Mouse (Mus musculus): ENCODE measurements around the gene Dnajc19.

Dnajc19 gene

DNA sequence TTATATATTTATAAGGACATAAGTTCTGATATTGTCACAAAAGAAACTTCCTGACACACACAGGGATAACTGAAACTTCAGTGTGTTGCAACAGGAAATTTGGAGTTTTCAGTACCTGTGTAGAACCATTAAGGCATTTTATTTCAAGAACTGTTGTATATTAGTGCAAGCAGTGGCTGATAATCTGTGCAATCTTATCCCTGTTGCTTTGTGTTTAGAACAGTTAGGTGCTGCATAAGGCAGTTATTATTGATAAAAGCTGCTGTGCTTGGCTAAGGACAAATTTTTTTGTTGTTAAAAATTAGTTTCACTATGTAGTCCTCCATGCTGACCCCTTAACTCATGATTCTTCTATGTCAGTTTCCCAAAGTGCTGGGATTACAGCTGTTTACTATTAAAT, 52.2 kb downstream of the Dnajc19 start:
- DNase-seq: no peak

- DNase-seq: no peak
Observed at GRCm38 (mm10) chr3:34021259-34021828, 59.8 kb downstream of the Dnajc19 start.

GRCm38 (mm10) chr3:34020382-34021258, 60.5 kb downstream of the Dnajc19 start:
- no peak for DNase-seq

DNA sequence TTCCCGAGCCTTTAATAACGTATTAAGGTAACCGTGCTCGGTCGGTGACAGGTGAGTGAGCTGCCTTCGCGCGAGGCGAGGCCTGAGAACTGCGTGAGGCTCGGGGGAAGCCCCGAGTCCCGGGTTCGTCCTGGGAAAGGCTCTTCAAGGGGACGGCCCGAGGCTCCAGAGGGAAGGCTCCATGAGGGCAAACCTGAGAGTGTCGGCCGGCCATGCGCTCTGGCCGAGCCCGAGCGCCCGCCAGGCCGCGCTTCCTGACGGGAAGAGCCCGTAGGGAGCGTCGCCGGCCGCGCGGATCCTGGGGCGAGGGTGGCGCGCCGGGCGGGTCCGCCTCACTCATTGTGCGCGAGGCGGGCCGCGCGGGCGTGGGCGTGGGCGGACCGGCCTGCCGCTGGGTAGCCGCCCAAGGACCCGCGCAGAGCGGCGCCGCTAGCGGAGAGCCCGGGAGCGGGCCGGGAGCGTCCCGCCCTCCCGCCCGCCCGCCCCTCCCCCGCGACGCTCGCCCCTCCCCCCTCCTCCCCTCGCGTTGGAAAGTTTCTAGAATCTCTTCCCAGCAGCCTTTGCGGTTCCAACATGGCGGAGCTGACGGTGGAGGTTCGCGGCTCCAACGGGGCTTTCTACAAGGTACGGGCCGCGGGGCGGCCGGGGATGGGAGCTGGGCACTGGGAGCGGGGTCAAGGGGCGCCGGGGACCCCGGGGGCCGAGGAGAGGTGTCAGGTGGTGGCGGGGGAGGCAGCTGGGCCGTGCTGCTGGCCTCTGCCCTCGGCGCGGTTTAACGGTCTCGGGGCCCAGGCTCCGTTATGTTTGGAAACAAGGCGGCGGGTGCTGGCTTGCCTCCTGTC, 61.4 kb downstream of the Dnajc19 start, which contains the start of gene Fxr1:
Gene Fxr1, plus strand, starts transcription at position 404 of the 842 bp plus-strand sequence.
- DNase-seq: peak; percentile 88

DNA sequence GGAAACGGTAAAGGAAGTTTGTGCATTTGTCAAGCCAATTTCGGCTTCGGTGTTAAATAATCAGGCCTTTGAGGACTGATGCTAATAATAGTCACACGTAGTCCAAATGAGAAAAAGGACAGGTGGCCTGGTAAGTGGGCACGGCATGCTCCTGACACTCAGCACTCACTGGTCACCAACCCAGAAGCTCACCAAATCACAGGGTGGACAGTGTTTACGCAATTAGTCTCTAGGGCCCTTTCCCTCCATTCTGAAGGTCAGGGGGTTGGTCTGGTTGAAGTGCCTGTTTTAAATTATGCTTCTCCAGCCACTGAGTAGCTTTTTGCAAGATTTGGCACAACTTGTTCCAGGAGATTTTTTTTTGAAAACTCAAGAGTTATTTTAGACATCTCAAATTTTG, 72.9 kb downstream of the Dnajc19 start:
- DNase-seq: peak; percentile 10

- DNase-seq: no peak
Observed at GRCm38 (mm10) chr3:34007611-34008010, 73.5 kb downstream of the Dnajc19 start.

- DNase-seq: no peak
Observed at GRCm38 (mm10) chr3:34006824-34007223, 74.3 kb downstream of the Dnajc19 start.

GRCm38 (mm10) chr3:34006301-34006700, 74.8 kb downstream of the Dnajc19 start:
- peak; percentile 10 for DNase-seq
